Mouse (Mus musculus) NIH3T3 (cell line): ENCODE results near the gene Hat1.

Experiments used
- DNase-seq: peaks from one replicate; pipeline ENCODE4 v3.0.0-alpha.2; 2012; ENCODE audit warnings: low read depth

Hat1 gene

DNA sequence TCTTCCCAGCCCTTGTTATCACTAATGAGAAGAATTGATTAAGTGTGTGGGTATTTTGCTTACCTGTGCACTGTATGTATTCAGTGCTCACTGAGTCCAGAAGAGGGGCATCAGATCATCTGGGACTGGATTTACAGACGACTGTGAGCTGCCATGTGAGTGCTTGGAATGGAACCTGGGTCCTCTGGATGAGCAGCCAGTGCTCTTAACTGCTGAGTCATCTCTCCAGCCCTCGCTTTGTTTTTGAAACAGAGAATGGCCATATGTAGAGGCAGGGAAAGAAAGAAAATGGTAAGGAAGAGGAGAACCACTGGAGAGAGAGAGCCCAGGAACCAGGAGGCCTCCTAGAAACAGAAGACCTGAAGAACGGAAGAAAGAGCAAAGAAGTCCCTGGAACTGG is 73.8 kb downstream of the Hat1 start:
- no peak for DNase-seq

DNA sequence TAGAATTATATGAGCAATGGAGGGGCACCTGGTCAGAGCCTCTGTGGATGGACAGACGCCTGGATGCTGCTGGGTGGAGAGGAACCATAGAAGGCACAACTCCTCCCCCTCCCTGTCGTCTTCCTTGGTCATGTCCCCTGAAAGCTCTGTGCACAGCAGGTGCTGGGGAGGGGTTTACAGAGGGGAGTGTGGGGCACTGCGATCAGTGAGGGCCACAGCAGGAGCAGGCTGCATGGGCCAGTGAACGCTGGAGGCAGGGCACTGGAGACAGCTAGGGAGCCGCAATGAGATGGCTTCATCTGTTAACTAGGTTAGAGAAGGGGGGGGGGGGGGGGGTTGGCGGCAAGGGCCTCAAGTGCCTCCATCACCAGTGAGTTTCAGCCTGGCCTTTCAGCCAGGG is 77.3 kb downstream of the Hat1 start:
- no peak for DNase-seq

- no peak for DNase-seq
Observed at GRCm38 (mm10) chr2:71466861-71467450, 78.2 kb downstream of the Hat1 start.

DNA sequence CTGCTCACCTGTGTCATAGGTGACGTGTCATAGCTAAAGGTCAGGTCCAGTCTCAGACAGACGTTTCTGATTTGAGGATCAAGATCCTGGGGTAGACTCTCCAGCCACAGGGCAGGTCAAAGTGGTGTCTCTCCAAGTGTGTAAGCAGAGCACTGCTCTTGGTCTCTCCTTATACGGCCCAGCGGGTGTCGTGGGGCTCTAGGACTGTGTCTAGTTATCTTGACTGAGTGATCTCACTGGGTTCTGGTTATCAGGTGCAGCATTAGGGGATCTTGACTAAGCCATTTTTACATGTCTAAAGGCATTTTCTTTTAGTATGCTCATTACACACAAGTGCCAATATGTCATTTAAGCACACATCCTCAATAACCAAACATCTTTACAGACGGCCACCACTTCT is 82.3 kb downstream of the Hat1 start:
- no peak for DNase-seq

DNA sequence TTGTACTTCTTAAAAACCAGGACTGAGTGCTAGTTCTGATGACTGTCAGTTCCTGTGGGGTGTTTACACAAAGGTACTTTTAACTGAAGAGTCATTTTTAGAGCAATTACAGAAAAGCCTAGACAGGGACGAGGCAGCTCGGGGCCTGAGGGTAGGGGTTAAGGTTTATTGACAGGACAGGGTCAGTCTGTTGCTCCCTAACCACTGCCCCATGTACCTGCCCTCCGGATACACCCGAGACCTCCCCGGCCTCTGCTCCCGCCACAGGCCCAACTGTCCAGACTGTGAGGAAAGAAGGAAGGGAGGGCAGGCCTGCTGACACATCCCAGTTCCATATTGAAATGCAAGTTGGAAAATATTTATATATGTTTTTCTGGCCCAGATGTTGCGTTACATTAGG is 85.1 kb downstream of the Hat1 start:
- DNase-seq = no peak

DNA sequence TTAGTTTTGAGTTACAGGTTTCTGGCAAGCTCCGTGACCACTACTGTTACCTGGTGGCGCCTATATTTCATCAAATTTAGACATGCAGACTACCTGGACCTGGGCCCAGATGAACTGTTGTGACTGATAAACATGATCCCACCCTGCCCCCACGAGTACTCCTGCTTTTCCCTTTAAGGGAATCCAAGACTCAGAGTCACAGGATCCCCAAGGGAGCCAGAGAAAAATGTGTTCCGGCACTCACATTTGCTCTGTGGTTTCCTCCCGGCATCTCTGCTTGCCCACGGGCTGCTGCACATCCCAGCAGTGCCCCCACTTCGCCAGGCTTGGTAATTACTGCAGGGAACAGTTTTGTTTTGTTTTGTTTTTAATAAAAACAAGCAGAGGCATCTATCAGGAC is 85.6 kb downstream of the Hat1 start:
- peak; percentile 83 for DNase-seq

DNA sequence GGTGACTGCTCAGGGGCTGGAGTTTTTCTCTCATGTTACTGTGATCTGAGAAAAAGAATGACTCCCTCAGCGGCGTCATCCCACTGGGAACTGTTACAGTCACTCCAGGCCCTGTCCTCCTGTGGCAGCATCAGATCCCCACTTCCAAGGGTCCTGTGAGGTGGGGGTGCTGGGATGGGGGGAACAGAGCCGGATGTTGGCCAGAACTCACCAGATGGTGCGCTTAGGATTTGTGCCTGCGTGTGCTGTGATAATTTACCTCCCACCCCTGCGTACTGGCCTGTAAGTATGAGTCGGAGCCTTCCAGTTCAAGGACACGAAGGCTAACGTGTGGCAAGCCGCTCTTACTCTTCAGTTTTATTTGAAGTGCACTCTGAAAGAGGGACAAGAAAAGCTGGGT is 86.6 kb downstream of the Hat1 start:
- DNase-seq = no peak

DNA sequence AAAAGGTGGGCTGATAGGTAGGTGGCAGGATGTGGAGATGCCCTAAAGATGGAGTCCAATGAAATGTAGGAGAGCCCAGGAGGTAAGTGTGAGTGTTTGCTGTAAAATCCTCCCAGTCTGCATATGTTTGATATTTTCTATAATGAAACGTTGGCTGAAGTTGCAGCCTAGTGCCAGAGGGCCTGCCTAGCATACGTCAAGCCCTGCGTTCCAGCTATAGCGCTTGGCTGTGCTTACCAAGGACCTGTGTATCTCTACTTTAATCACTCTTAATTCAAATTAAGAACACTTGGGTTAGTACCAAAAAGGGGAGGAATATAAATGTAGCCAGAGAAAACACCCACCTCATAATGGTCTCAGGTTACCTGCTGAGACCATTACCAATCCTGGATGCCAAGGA is 87.0 kb downstream of the Hat1 start:
- DNase-seq = no peak

GRCm38 (mm10) chr2:71477787-71478186 is 89.0 kb downstream of the Hat1 start:
- peak; percentile 16 for DNase-seq

DNA sequence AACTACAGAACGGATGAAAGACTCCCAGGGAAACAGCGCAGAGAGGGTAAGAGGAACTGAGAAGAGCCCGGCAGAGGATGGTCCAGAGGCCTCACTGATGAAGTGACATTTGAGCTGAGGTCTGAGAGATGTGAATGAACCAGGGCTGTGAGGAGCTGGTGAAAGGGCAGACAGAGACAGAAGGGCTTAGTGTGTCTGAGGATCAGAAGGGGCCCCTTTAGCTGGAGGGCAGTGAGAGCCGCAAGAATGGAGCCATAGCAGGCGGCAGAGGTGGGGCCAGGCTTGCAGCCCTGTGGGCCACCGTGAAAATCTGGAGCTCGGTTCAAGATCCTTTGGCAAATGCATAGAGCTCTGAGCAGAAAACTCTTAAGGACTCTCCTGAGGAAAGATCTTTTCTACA is 91.2 kb downstream of the Hat1 start:
- no peak for DNase-seq

DNA sequence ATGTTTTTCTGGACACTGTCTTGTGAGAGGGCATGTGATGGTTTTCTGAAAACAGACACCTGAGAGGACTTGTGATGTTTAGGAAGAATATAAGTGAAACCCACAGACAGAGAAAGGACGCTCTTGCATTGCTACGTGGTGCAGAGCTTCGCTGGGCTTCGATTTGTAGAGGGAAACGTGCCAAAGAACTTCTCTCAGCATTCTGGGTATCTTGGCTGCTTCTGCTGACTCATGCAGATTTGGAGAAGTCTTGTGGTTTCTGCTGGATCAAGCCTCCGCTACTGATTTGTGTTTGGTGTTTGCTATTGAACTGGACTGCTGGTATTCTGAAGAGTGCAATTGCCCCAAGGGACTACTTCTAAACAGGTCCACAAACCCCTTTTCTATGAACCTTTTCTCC is 93.1 kb downstream of the Hat1 start:
- peak; percentile 70 for DNase-seq

GRCm38 (mm10) chr2:71483046-71483716 is 94.4 kb downstream of the Hat1 start:
- no peak for DNase-seq

DNA sequence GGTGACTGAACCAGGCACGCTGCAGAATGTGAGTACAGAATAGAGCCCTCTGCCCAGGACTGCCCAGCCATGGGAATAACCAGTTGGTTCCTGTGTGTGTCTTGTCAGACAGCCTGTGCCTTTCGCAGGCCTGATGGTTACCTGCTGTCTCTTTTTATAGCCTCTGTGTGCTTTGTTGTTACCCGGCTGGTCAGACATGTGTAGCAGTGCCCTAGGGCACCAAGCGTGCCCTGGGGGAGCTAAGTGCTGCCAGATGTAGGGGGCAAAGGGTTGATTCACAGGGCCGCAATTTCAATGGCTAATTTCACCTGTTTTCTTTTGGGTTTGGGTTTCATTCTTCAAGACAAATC is 94.9 kb downstream of the Hat1 start:
- DNase-seq = no peak
